Mouse (Mus musculus) liver, postnatal 0 days (tissue): Measurements from ENCODE around the gene Myo18a.

ENCODE experiments used
- CTCF ChIP-seq: sonication (generic); IDR thresholded peaks from 2 replicates; pipeline ENCODE4 v1.5.1; 2016; ENCODE audit warnings: antibody characterized with exemption, low read depth
- EP300 ChIP-seq: IDR thresholded peaks from 2 replicates; pipeline ENCODE4 v1.6.1; 2016; ENCODE audit warnings: antibody characterized with exemption, low read depth, mild to moderate bottlenecking

DNA sequence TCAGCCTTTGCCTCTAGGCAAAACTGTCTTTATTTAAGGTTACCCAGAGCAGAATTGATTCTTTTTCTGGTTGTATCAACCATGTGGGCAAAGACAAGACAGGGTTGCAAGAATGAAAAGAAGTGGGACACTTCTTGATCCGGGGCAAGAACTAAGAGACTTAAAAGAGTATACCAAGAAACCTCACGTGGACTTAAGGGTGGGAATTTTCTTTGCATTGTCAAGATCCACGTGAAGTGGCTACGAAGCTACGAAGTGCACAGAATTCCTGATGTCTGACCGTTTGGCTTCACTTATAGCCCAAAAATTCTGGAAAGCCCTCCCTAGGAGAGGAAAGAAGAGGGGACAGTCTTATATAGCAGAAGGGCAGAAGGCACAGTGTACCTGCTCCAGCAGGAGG, 130.2 kb downstream of the Myo18a start:
- TF ChIP-seq CTCF: no peak
- TF ChIP-seq EP300: no peak
